In genomic region chr14:48137731-48138130, GRCm38 (mm10) we compare ENCODE assay signal across 17 mouse cellular contexts.
"Had no signal": no experiment of that assay in that cellular context is flagged by ENCODE, and none has a peak within 500 bp of the region (broad histone marks: within the 10 kb centered on the region; RNA-seq: fewer than 3 reads in every experiment).

No protein-coding gene starts in this region.

- H3K27me3 ChIP-seq: limb, embryonic 13.5 days; liver, embryonic 12.5 days; liver, embryonic 15.5 days; lung, embryonic 15.5 days; midbrain, embryonic 12.5 days; midbrain, embryonic 15.5 days; neural tube, embryonic 13.5 days; stomach, embryonic 15.5 days had no signal

- H3K4me2 ChIP-seq: limb, embryonic 13.5 days; liver, embryonic 12.5 days; liver, embryonic 15.5 days; lung, embryonic 15.5 days; midbrain, embryonic 12.5 days; midbrain, embryonic 15.5 days; neural tube, embryonic 13.5 days; stomach, embryonic 15.5 days had no signal

- H3K9me3 ChIP-seq: limb, embryonic 10.5 days; limb, embryonic 13.5 days; liver, embryonic 12.5 days; liver, embryonic 15.5 days; lung, embryonic 15.5 days; midbrain, embryonic 12.5 days; midbrain, embryonic 15.5 days; neural tube, embryonic 13.5 days; stomach, embryonic 15.5 days had no signal

- H3K36me3 ChIP-seq: limb, embryonic 10.5 days; liver, embryonic 12.5 days; liver, embryonic 15.5 days; lung, embryonic 15.5 days; midbrain, embryonic 12.5 days; midbrain, embryonic 15.5 days; neural tube, embryonic 13.5 days; stomach, embryonic 15.5 days had no signal

- ATAC-seq: liver, embryonic 12.5 days had no signal

- H3K4me3 ChIP-seq: layer of hippocampus, adult 2 months; limb, embryonic 10.5 days; limb, embryonic 13.5 days; liver, embryonic 12.5 days; liver, embryonic 15.5 days; lung, embryonic 15.5 days; midbrain, embryonic 12.5 days; midbrain, embryonic 15.5 days; myocyte; neural tube, embryonic 13.5 days; stomach, embryonic 15.5 days had no signal

- H3K27ac ChIP-seq: layer of hippocampus, adult 2 months; limb, embryonic 10.5 days; limb, embryonic 13.5 days; liver, embryonic 12.5 days; liver, embryonic 15.5 days; lung, embryonic 15.5 days; midbrain, embryonic 12.5 days; midbrain, embryonic 15.5 days; neural tube, embryonic 13.5 days; stomach, embryonic 15.5 days had no signal

- H3K9ac ChIP-seq: limb, embryonic 13.5 days; liver, embryonic 12.5 days; liver, embryonic 15.5 days; lung, embryonic 15.5 days; midbrain, embryonic 12.5 days; midbrain, embryonic 15.5 days; neural tube, embryonic 13.5 days; stomach, embryonic 15.5 days had no signal

- DNase-seq: kidney, adult 18-20 months; layer of hippocampus, adult 9-11 months; liver; lung, adult 18-20 months; right cerebral cortex, postnatal 25 days; spleen, adult 18-20 months had no signal
